Mouse (Mus musculus): ENCODE measurements around the gene Fen1. TPM values are rescaled to one million over a fixed set of nuclear protein-coding genes. Genes with fewer than 3 reads are reported as not detected.

Fen1 gene
- 16.7 TPM for total RNA-seq (2023)

DNA sequence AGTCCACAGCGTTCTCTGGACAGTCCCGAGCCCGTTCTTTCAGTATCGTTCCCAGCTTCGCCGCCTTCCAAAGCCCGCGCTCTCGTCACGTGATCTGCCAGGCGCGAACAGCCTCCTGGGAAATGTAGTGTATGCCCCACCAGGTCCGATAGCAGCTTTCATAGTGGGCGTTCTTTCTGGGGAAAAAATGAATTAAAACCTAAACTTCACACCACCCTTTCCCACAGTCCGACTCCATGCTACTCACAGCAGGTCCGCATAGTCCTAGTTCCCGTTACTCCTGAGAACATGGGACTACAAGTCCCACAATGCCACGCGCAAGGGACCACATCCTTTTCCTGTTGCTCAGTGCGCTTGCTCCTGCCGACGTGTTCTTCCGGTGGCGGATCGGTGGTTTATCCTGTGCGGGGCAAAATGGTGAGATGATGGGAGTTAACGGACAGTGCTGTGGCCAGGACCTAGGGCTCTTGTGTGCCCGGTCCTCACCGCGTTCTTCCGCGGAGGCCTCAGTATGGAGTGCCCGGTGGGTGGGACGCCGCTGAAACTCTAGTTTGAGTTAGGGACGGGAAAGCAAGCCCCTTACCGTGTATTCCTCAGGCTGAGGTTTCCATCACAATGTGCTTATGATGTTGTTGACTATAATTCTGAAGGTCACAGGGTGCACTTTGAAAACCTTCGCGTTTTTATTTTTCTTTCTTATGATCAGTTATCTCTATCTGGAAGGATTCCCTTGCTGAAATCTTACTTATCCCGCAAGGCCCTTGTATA lies at the start of gene Fen1, which contains the start of gene Tmem258:
Fen1 (minus strand) TSS at position 322 of the 768 bp plus-strand sequence.
Tmem258 (plus strand) TSS at position 167 of the 768 bp plus-strand sequence.

DNA sequence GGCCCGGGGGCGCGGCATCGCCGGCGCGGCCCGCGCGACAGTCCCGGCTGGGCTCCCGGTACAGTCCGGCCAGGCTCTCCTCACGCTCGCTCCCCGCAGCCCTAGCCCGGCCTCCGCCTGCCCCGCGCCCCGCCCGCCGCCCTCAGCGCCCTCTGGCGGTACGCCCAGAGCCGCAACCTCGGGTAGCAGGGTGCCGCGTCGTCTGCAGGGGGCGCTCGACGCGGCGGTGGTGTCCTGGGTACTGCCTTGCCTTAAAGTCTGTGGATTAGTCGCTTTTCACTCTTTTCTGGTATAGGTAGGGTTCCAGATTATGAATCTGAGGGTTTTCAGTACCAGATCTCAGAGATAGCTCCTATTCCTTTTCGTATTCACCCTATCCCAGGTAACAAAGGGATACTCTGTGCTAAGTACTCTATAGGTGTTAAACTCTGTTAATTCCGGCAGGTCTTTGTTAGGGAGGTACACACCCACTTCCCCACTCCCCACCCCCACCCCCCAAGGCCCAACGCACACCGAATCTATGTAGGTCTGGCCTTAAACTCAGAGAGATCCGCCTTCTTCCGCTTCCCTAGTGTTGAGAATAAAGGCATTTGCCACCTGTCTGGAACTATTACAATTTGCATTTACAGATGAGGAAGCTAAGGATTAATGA lies 36.8 kb upstream of the Fen1 start, which contains the start of gene Myrf:
Myrf (minus strand) TSS at position 95 of the 652 bp plus-strand sequence.

DNA sequence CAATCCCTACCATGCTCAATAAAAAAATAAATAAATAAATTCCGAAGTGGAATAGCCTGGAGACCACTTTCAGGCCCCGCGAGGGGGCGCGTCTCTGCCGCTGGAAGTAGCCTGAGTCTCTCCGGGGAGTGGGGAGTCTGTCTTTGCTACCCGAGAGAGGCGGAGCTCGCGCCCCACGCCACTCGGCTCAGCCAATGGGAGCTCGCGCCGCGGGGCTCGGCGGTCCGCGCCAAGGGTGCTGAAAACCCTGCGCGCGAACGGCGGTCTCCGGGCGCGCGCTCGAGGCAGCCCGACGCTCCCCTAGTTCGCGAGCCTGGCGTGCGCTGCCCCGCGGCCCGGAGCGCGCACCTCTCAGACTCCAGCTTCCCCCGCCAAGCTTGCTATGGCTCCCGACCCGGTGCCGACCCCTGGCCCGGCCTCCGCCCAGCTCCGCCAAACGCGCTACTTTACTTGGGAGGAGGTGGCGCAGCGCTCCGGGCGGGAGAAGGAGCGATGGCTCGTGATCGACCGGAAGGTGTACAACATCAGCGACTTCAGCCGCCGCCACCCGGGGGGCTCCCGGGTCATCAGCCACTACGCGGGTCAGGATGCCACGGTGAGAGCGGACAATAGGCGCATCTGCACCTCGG lies 21.2 kb downstream of the Fen1 start, which contains the start of gene Fads1:
Fads1 (plus strand) TSS at position 219 of the 629 bp plus-strand sequence.

Other genes with a start within 250 kb of the Fen1 start
- 929 TPM for gene Fth1, start 223.6 kb downstream of the Fen1 start, total RNA-seq (2023)
- gene Best1, start 202.5 kb downstream of the Fen1 start, total RNA-seq (2023), result not detected
- gene Rab3il1, start 202.5 kb downstream of the Fen1 start, total RNA-seq (2023), result 0.83 TPM
- not detected for gene Fads3, start 162.6 kb downstream of the Fen1 start, total RNA-seq (2023)
- gene Fads2, start 102.4 kb downstream of the Fen1 start, total RNA-seq (2023), result 0.37 TPM
- 13.4 TPM for gene Fads1, start 21.3 kb downstream of the Fen1 start, total RNA-seq (2023)
- 95.8 TPM for gene Tmem258, start 155 bp downstream of the Fen1 start, total RNA-seq (2023)
- gene Myrf, start 36.6 kb upstream of the Fen1 start, total RNA-seq (2023), result not detected
- gene Dagla, start 100.7 kb upstream of the Fen1 start, total RNA-seq (2023), result not detected
- gene Syt7, start 184.9 kb upstream of the Fen1 start, total RNA-seq (2023), result not detected